Mouse (Mus musculus) CD4-positive, CD25-positive, alpha-beta regulatory T cell, adult 4 months (primary cell): ENCODE data around the gene Atp6v1g2. TPM values are rescaled to one million over a fixed set of nuclear protein-coding genes. Genes with fewer than 3 reads are reported as not detected.

Experiments used
- polyA plus RNA-seq, 2 experiments: library from polyadenylated mRNA; unstranded; fragments of 100-300 nt; shearing (Covaris generic); gene quantifications; one replicate each; pipeline ENCODE4 v1.2.1; 2017

The Atp6v1g2 gene
- polyA plus RNA-seq, 2 experiments from 2014 or later, result 6.3 to 8.2 TPM

Other genes starting within 250 kb of the Atp6v1g2 start
- 10 to 100 TPM; 28.4 to 31.6 TPM for gene Vars, start 232.7 kb upstream of the Atp6v1g2 start, polyA plus RNA-seq
- under 1 TPM; 0.12 to 0.14 TPM for gene Vwa7, start 217.1 kb upstream of the Atp6v1g2 start, polyA plus RNA-seq
- 1 to 10 TPM; 2.7 to 2.8 TPM for gene Sapcd1, start 205.6 kb upstream of the Atp6v1g2 start, polyA plus RNA-seq
- 1 to 10 TPM; 1.8 to 2.5 TPM for gene Msh5, start 186.9 kb upstream of the Atp6v1g2 start, polyA plus RNA-seq
- gene Clic1, start 183.7 kb upstream of the Atp6v1g2 start, polyA plus RNA-seq, result 100 to 1,000 TPM; 490 to 619 TPM
- gene Ddah2, start 174.6 kb upstream of the Atp6v1g2 start, polyA plus RNA-seq, result 1 to 10 TPM; 1.1 to 6.3 TPM
- not detected for gene Ly6g6c, start 168.3 kb upstream of the Atp6v1g2 start, polyA plus RNA-seq
- gene Mpig6b, start 167.5 kb upstream of the Atp6v1g2 start, polyA plus RNA-seq, result not detected
- gene Ly6g6e, start 156.8 kb upstream of the Atp6v1g2 start, polyA plus RNA-seq, result not detected
- gene Ly6g6d, start 155.6 kb upstream of the Atp6v1g2 start, polyA plus RNA-seq, result not detected
- gene Ly6g6f, start 148.1 kb upstream of the Atp6v1g2 start, polyA plus RNA-seq, result not detected
- 10 to 100 TPM; 23.5 to 27.2 TPM for gene Abhd16a, start 144.4 kb upstream of the Atp6v1g2 start, polyA plus RNA-seq
- not detected for gene Ly6g5c, start 125.4 kb upstream of the Atp6v1g2 start, polyA plus RNA-seq
- gene Ly6g5b, start 118.2 kb upstream of the Atp6v1g2 start, polyA plus RNA-seq, result 1 to 10 TPM; 2.5 to 2.8 TPM
- gene Gpank1, start 112.2 kb upstream of the Atp6v1g2 start, polyA plus RNA-seq, result 10 to 100 TPM; 80.4 to 86.0 TPM
- gene Csnk2b, start 111.6 kb upstream of the Atp6v1g2 start, polyA plus RNA-seq, result 100 to 1,000 TPM; 243 to 284 TPM
- 10 to 100 TPM; 24.2 to 33.4 TPM for gene D17H6S53E, start 107.3 kb upstream of the Atp6v1g2 start, polyA plus RNA-seq
- gene Apom, start 101.6 kb upstream of the Atp6v1g2 start, polyA plus RNA-seq, result under 1 TPM in 1 of 2 experiments, not detected in 1; 0.32 TPM
- gene Bag6, start 98.5 kb upstream of the Atp6v1g2 start, polyA plus RNA-seq, result 10 to 100 TPM; 16.9 to 31.5 TPM
- 10 to 100 TPM; 43.0 to 75.1 TPM for gene Prrc2a, start 68.8 kb upstream of the Atp6v1g2 start, polyA plus RNA-seq
- 1 to 10 TPM; 1.8 to 3.7 TPM for gene Aif1, start 57.6 kb upstream of the Atp6v1g2 start, polyA plus RNA-seq
- 10 to 100 TPM in 1 of 2 experiments, 1 to 10 TPM in 1; 7.3 to 10.0 TPM for gene Lst1, start 45.2 kb upstream of the Atp6v1g2 start, polyA plus RNA-seq
- 100 to 1,000 TPM; 154 to 344 TPM for gene Ltb, start 39.2 kb upstream of the Atp6v1g2 start, polyA plus RNA-seq
- 10 to 100 TPM; 15.3 to 23.5 TPM for gene Tnf, start 31.7 kb upstream of the Atp6v1g2 start, polyA plus RNA-seq
- 10 to 100 TPM; 82.7 to 99.0 TPM for gene Lta, start 28.3 kb upstream of the Atp6v1g2 start, polyA plus RNA-seq
- gene Gm16181, start 12.8 kb upstream of the Atp6v1g2 start, polyA plus RNA-seq, result 1 to 10 TPM in 1 of 2 experiments, under 1 TPM in 1; 0.79 to 1.4 TPM
- gene Nfkbil1, start 2.1 kb downstream of the Atp6v1g2 start, polyA plus RNA-seq, result 1 to 10 TPM; 2.0 to 2.2 TPM
- 100 to 1,000 TPM; 255 to 357 TPM for gene Ddx39b, start 8.1 kb downstream of the Atp6v1g2 start, polyA plus RNA-seq
- gene H2-D1, start 29.1 kb downstream of the Atp6v1g2 start, polyA plus RNA-seq, result 1,000 to 10,000 TPM; 4,417 to 6,162 TPM
- gene H2-Q1, start 86.7 kb downstream of the Atp6v1g2 start, polyA plus RNA-seq, result under 1 TPM in 1 of 2 experiments, not detected in 1; 0.13 TPM
- gene H2-Q2, start 108.6 kb downstream of the Atp6v1g2 start, polyA plus RNA-seq, result 10 to 100 TPM in 1 of 2 experiments, 1 to 10 TPM in 1; 9.8 to 10.8 TPM
- 10 to 100 TPM; 14.0 to 16.4 TPM for gene H2-Q4, start 146.0 kb downstream of the Atp6v1g2 start, polyA plus RNA-seq
- 100 to 1,000 TPM; 488 to 605 TPM for gene H2-Q6, start 191.2 kb downstream of the Atp6v1g2 start, polyA plus RNA-seq
- 1,000 to 10,000 TPM; 1,046 to 1,058 TPM for gene H2-Q7, start 205.5 kb downstream of the Atp6v1g2 start, polyA plus RNA-seq
- 10 to 100 TPM; 15.0 to 23.6 TPM for gene H2-Q10, start 236.4 kb downstream of the Atp6v1g2 start, polyA plus RNA-seq